Mouse (Mus musculus) liver, postnatal 0 days (tissue): Measurements from ENCODE around the gene Mfn1. TPM values are rescaled to one million over a fixed set of nuclear protein-coding genes. Genes with fewer than 3 reads are reported as not detected.

Source experiments
- ATAC-seq: fragments of 200-750 bp; cut with Nextera tagmentation; 2 replicates; pipeline ENCODE4 v1.8.0; 2017; ENCODE audit warnings: mild to moderate bottlenecking, moderate library complexity
- DNase-seq: peaks from one replicate; pipeline ENCODE4 v3.0.0-alpha.2; 2016
- H3K27ac ChIP-seq: fragments of 300-500 bp; sonication (generic); 2 replicates; pipeline ENCODE4 v1.5.1; 2014; ENCODE audit warnings: antibody characterized with exemption, moderate library complexity, mild to moderate bottlenecking, low read depth
- H3K27me3 ChIP-seq: fragments of 300-500 bp; sonication (generic); 2 replicates; pipeline ENCODE4 v1.6.1; 2014; ENCODE audit warnings: low read length, control low read depth, mixed read lengths; ENCODE audit not compliant: insufficient read depth
- H3K36me3 ChIP-seq: fragments of 300-500 bp; sonication (generic); replicated peaks from 2 replicates; pipeline ENCODE4 v1.6.1; 2014; ENCODE audit warnings: mild to moderate bottlenecking, control low read depth, low read length, moderate library complexity, mixed read lengths; ENCODE audit not compliant: insufficient read depth
- H3K4me1 ChIP-seq: fragments of 300-500 bp; sonication (generic); 2 replicates; pipeline ENCODE4 v1.6.1; 2014; ENCODE audit warnings: antibody characterized with exemption, mild to moderate bottlenecking, control low read depth; ENCODE audit not compliant: insufficient read depth
- H3K4me2 ChIP-seq: fragments of 300-500 bp; sonication (generic); 2 replicates; pipeline ENCODE4 v1.6.1; 2014; ENCODE audit warnings: low read depth, mild to moderate bottlenecking, low read length, moderate library complexity, mixed read lengths
- H3K4me3 ChIP-seq: fragments of 300-500 bp; sonication (generic); 2 replicates; pipeline ENCODE4 v1.5.1; 2014; ENCODE audit warnings: low read depth, low read length
- H3K9ac ChIP-seq: fragments of 300-500 bp; sonication (generic); replicated peaks from 2 replicates; pipeline ENCODE4 v1.6.1; 2014; ENCODE audit warnings: mild to moderate bottlenecking, moderate library complexity
- H3K9me3 ChIP-seq: fragments of 300-500 bp; sonication (generic); 2 replicates; pipeline ENCODE4 v1.6.1; 2016; ENCODE audit warnings: mild to moderate bottlenecking, control low read depth, low read length, mixed read lengths
- CTCF ChIP-seq: sonication (generic); IDR thresholded peaks from 2 replicates; pipeline ENCODE4 v1.5.1; 2016; ENCODE audit warnings: antibody characterized with exemption, low read depth
- EP300 ChIP-seq: IDR thresholded peaks from 2 replicates; pipeline ENCODE4 v1.6.1; 2016; ENCODE audit warnings: antibody characterized with exemption, low read depth, mild to moderate bottlenecking
- WGBS: fragments of 180-500 bp; shearing (Covaris S2); extraction: QIAGEN DNeasy Blood & Tissue Kit; methylation state at CpG from one replicate; pipeline ENCODE4 v1.1.7; 2014; ENCODE audit not compliant: insufficient replicate concordance; 5-methylcytosine and 5-hydroxymethylcytosine counted together
- polyA plus RNA-seq: library from polyadenylated mRNA; unstranded; fragments of >200 nt; fragmentation: Nextera tagmentation; extraction: Ambion mirVana; gene quantifications from 2 replicates; pipeline ENCODE4 v1.2.1, GENCODE M21; 2015

The Mfn1 gene
- polyA plus RNA-seq, 1 experiment from 2014 or later: 19.5 TPM

DNA sequence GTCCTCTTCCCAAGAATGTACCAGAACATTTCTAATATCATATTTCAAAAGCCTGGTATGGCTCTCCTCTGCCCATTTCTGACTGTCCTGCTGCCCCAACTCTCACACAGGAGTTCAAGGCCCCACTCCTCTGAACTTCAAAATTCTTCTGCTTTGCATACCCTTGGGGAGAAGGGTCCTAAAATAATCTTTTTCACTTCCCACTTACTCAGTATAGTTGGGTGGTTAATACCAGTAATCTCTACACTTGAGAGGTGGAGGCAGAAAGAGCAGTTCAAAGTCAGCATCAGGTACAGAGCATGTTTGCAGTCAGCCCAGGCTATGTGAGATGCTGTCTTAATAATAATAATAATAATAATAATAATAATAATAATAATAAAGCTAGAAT is 38.3 kb upstream of the Mfn1 start:
- H3K4me3 ChIP-seq: no peak overlapping the region
- DNase-seq: no peak
- TF ChIP-seq CTCF: no peak
- TF ChIP-seq EP300: no peak
- no peaks in the 10 kb centered on the region; the same call in 1 of the 2 replicates for H3K4me1 ChIP-seq
- no peak for ATAC-seq
- no peaks in the 10 kb centered on the region for H3K27me3 ChIP-seq
- no peaks in the 10 kb centered on the region for H3K9me3 ChIP-seq
- no peaks in the 10 kb centered on the region for H3K36me3 ChIP-seq
- H3K27ac ChIP-seq: no peak overlapping the region
- no peak overlapping the region for H3K9ac ChIP-seq
- H3K4me2 ChIP-seq: no peak overlapping the region

DNA sequence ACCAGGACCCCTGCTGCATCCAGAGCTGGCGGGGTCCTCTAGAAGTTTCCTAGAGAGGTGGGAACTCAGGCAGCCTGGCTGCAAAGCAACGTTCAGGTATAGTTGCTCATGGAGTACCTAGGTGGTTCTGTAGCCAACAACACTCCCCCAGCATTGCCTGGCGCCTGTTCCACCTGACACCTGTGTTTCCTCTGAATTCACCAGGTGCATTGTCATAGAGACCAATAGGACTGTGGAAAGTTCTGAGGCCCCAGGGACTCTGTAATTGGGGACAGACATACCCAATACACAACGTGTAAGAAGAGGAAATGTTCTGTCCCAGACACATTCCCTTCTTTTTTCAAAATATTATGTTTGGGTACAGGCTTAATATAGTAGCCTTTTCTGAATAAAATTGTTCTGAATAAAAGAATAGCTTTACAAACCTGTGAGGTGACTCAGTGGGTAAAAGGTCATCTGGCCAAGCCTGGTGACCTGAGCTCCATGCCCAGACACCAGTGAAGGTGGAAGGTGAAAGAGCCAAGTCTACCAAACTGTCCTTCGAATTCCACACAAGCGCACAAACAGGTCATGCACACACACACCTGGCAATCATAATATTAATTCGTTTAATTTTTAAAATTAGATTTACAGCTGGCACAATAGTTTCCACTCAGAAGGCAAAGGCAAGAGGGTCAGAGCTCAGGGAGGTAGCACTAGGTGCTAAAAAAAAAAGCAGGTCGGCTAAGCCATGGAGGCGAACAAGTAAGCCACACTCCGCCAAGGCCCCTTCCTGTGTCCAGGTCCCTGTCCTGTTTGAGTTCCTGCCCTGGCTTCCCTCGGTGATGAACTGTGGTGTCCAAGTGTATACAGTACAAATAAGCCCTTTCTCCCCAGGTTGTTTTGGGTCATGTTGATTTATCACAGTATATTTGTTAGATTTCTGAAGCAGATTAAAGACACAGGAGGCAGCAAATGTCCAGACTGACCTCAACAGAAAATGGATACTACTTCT is 36.9 kb upstream of the Mfn1 start, which contains the start of gene Kcnmb3:
Gene Kcnmb3, minus strand, starts transcription at position 135 of the 994 bp plus-strand sequence.
- no peaks in the 10 kb centered on the region; the same call in 1 of the 2 replicates for H3K4me1 ChIP-seq
- H3K9me3 ChIP-seq: no peaks in the 10 kb centered on the region
- no peak within 1 kb of the TSS for H3K4me2 ChIP-seq
- no peaks in the 10 kb centered on the region for H3K27me3 ChIP-seq
- no peak within 1 kb of the TSS for H3K9ac ChIP-seq
- 63% methylated on average over 11 of the region's 11 CpGs for WGBS
- TF ChIP-seq CTCF: no peak
- TF ChIP-seq EP300: no peak
- ATAC-seq (no peak), DNase-seq (no peak)
- H3K27ac ChIP-seq: no peak within 1 kb of the TSS
- no peaks in the 10 kb centered on the region for H3K36me3 ChIP-seq
- no peak within 1 kb of the TSS for H3K4me3 ChIP-seq

DNA sequence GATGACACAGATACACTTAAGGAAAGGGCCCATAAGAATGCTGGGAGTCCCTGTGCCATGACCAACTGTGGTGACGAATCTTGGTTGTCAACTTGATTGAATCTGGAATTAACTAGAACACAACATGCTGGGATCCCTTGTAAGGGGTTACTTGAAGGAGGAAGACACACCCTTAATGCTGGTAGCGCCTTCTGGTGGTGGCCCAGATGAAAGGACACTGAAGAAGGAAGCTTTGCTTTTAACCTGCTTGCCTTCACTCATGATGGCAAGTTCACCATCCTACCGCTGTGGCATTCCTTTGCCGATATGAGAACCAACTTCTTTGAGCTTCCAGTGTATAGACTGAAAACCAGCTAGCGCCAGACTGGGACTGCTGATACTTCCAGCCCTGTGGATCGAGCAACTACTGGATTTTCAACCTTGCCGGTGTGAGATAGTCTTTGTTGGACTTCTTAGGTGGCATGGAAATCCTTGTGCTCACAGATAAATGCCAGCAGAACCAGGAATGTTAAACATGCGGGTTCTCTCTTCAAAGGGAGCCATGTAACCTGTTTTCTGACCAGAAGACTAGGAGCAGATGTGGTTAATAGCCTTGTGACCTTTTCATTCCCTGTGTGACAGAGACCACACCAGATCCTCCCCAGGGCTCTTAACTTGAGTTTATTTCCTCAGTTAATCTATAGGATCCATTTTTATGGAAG is 34.7 kb upstream of the Mfn1 start:
- H3K4me3 ChIP-seq: no peak overlapping the region
- no peaks in the 10 kb centered on the region; the same call in 1 of the 2 replicates for H3K4me1 ChIP-seq
- no peaks in the 10 kb centered on the region for H3K9me3 ChIP-seq
- H3K9ac ChIP-seq: no peak overlapping the region
- no peak overlapping the region for H3K4me2 ChIP-seq
- H3K36me3 ChIP-seq: no peaks in the 10 kb centered on the region
- H3K27me3 ChIP-seq: no peaks in the 10 kb centered on the region
- ATAC-seq: no peak
- WGBS: 81% methylated on average over 8 of the region's 8 CpGs
- DNase-seq: no peak
- TF ChIP-seq EP300 (no peak), CTCF (peak; percentile 54)
- no peak overlapping the region for H3K27ac ChIP-seq

DNA sequence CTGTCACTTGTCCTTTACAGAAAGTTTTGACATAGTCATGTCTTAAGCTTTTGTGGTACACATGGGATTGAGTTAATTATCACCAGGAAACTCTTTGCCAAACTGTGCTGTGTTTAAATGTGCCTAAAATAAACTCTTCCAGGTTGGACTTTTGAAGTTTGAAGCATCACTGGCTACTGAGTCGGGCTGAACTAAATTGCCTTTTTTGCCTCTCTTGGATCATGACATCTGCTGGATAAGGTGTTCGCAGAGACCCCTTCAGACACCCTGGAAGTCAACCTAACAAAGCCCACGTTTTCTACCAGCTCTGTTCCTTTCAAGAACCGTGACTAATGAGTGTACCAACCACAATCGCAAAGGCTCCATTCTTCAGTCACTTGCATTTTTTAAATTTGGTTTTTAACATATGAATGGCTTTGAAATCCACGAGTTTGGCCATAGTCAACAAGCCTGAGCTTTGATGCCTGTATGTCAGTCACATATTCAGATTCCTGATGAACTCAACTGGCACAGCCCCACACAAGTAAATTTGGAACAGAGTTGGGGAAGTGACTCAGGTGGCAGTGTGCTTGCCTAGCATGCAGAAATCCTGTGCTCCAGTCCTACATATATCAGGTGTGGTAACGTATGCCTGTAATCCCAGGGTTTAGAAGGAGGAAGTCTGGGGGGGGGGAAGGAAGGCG is 34.0 kb upstream of the Mfn1 start:
- DNase-seq (no peak), ATAC-seq (no peak)
- H3K4me2 ChIP-seq: no peak overlapping the region
- TF ChIP-seq EP300 (no peak), CTCF (no peak)
- no peaks in the 10 kb centered on the region for H3K27me3 ChIP-seq
- H3K27ac ChIP-seq: no peak overlapping the region
- no peaks in the 10 kb centered on the region for H3K9me3 ChIP-seq
- no peak overlapping the region for H3K4me3 ChIP-seq
- 66% methylated on average over 8 of the region's 8 CpGs for WGBS
- H3K36me3 ChIP-seq: no peaks in the 10 kb centered on the region
- no peak overlapping the region for H3K9ac ChIP-seq
- no peaks in the 10 kb centered on the region; the same call in 1 of the 2 replicates for H3K4me1 ChIP-seq

DNA sequence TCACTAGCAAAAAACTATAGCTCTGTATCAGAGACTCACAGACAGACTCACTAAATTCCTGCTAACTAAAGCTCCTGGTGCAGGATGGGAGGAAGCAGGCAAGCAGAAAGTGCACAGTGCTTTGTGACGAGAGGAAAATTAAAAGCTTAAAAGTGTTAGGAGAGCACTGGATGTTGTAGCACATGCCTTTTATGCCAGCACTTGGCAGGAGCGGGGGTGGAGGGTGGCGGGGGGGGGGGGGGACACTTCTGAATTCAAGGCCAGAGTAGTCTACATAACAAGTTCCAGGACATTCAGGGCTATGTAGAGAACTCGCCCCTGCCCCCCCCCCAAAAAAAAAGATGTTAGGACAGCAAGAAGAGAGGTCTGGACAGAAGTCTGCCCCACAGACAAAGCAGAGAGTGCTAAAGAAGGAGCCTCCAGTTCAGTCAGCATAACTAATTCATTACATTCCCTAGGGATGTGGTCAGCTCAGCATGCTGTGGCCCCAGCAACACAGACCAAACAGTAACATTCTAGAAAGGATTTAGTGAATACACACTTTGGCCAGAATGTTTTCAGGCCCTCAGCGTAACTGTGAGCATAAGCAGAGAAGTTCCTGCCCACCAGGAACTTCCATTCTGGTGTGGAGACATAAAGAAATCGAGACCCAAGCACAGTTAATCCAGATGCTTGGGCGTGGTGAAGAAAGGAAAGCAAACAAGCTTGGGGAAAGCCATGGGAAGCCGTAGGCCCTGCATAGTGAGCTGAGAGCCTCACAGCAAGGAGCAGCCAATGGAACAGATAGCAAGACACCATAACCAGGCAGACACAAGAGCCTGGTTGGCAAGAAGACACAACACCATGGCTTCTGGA is 33.2 kb upstream of the Mfn1 start:
- H3K27ac ChIP-seq: no peak overlapping the region
- H3K4me2 ChIP-seq: no peak overlapping the region
- 67% methylated on average over 8 of the region's 8 CpGs for WGBS
- no peak for TF ChIP-seq EP300
- TF ChIP-seq CTCF: no peak
- H3K36me3 ChIP-seq: no peaks in the 10 kb centered on the region
- H3K27me3 ChIP-seq: no peaks in the 10 kb centered on the region
- H3K4me3 ChIP-seq: no peak overlapping the region
- DNase-seq (no peak), ATAC-seq (no peak)
- H3K9me3 ChIP-seq: no peaks in the 10 kb centered on the region
- no peaks in the 10 kb centered on the region; the same call in 1 of the 2 replicates for H3K4me1 ChIP-seq
- H3K9ac ChIP-seq: no peak overlapping the region
